Mouse (Mus musculus) lung, postnatal 36 days (tissue): Measurements from ENCODE around the gene Sgo2a.
"Not testable (repeated sequence)": the region's sequence is repeated elsewhere in the genome, so short reads cannot be mapped to it uniquely, and the experiment has no call there.

Experiments used
- DNase-seq: peaks from one replicate; pipeline ENCODE4 v3.0.0; 2022; ENCODE audit warnings: mixed read lengths

Sgo2a gene

DNA sequence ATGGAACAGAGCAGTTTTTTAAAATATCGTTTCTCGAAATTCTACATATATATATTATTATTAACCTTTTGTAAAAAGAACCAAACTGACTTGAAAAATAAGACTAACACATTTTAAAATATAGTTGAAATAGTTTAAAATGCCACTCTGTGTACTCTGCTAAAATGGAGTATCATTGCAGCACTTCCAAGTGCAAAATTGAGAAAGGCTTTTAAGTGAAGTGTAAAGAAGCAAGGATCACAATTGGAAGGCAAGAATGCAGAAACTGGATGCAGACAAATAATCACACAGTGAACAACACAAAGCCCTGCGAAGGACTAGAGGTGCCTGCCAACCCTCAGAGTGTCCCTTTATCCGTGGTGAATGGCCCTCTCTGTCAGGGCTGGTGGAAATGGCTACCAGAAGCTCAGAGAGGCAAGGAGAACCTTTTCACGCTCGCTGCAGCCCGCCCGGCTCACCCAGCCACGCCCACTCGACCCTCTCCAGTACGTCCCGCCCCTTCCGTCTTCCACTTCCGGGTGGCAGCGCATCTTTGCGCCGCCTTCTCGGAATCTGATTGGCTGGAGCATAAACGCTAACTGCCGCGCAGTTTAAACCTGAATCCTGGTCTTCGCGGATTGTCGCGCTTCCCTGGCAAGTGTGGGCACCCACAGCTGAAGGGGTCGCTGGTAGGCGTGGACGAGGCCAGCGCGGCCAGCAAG, at the start of gene Sgo2a:
Sgo2a (plus strand) TSS at position 540 of the 701 bp plus-strand sequence.
- DNase-seq, result peak; percentile 96

GRCm38 (mm10) chr1:57947552-57948347, 48.0 kb upstream of the Sgo2a start:
- DNase-seq, result no peak

- peak; percentile 17 for DNase-seq
Observed at GRCm38 (mm10) chr1:57949195-57949594, 46.6 kb upstream of the Sgo2a start.

DNA sequence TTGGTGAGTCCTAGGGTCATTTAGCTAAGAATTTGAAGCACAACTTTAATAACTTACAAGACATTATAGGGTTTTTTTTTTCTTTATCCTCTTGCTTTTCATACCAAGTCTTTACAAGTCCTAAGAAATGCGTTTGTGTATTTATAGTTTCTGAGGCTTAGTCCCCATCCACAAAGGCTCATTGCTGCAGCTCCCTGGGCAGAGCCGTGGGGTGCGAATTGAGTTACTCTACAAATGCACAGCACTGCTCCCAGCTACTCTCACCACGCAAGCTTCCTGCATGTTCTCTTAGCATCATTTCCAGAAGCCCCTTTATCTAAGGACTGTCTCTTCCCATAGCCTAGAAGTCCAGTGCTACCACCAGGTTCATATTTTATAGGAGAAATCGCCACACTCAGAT, 46.1 kb upstream of the Sgo2a start:
- DNase-seq, result no peak

DNA sequence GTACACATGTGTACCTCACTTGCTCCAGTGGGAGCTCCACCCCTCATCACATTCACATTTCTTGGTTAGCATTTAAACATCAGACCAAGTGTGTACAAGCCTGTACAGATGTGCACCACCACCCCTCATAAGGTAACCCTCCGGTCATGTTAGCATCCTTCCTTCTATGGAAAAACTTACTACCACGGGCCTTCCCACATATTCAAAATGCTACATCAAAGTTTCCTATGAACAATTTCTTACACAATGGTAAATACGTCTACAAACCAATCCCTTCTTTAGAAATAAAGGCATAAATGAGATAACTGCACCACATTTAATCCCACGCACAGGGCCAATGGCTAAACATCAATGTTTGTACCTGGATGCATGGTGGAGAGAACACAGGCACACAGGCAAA, 43.3 kb upstream of the Sgo2a start:
- DNase-seq, result no peak

DNA sequence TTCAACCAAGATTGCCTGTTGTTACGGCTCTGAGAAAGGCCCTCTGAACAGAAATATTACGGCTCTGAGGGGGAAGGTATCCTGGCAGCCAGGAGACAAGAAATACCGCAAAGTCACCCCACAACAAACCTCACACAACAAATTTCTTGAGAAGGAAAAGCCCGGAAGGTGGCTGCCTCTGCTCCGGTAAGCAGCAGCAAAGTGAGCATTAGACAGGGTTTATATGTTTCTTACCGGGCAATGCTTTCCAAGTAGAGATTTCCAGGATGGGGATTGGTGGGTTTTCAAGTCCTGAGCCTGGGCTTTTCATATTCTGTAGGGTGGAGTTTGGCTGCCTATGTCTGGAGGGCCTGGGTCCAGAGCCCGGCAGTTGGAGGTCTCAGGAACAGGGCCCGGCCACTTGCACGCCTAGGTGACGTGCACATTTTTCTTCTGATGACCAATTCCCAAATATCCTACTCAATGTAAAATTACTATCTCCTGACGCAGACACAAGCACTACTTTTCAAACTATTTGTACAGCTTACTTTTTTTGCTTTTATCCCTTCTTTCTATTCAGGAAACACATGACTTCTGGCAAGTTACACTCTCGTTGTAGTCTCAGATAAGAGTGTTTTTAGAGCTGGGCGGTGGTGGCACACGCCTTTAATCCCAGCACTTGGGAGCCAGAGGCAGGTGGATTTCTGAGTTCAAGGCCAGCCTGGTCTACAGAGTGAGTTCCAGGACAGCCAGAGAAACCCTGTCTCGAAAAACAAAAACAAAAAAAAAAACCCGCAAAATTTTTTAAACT, 42.0 kb upstream of the Sgo2a start:
- DNase-seq, result no peak

DNA sequence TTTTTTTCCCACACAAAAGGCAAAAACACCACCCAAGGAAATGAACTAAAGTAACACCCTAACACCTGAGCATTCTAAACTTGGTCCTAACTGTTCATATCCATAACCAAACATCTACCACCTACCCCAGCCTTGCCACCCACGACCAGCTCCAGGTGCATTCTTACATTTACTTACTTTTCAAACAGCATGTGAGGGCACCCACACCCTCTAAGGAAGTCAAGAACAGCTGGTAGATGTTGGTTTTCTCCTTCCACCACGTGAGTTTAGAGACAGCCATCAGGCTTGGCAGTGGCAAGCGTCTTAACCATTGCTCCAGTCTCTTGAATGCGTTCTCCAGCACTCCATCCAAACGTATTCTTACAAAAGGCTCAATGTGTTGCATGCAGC, 41.4 kb upstream of the Sgo2a start:
- no peak for DNase-seq

DNA sequence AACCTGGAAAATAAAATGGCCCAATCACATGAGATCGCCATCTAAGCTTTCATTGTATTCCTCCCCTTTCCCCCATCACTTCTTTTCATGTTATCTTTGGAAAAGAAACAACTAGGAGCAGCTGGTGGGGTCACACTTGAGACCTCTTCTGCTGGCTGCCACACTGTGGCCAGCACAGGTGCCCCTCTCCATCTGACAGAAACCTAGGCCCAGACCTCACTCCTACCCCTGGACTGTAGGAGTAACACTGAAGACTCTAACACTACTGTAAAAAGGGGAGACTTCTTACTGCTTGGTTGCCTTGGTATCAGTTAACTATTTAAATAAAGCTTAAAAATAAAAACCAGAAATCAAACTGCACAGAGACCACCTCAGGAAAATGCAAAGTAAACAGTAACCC, 40.0 kb upstream of the Sgo2a start:
- DNase-seq, result no peak

GRCm38 (mm10) chr1:57969327-57970271, 26.2 kb upstream of the Sgo2a start:
- DNase-seq, result peak; percentile 97

GRCm38 (mm10) chr1:57971588-57971987, 24.2 kb upstream of the Sgo2a start:
- DNase-seq, result no peak

DNA sequence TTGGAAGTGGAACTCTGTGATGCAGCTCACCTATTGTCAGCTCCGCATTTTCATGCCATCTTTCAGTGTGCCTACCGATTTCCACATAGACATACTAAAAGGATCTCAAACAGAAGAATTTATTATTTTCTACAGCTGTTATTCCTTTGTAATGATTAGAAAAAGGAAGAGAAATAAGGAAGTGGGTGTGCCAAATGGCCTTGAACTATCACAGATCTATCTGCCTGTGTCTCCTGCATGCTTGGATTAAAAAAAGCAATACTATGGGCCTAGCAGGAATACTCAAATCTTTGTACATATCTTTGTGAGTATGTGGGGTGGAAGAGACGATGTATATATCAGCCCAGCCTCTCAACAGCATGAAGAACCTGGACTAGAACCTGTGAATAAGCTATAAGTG, 18.9 kb upstream of the Sgo2a start:
- no peak for DNase-seq

GRCm38 (mm10) chr1:57989052-57989600, 6.6 kb upstream of the Sgo2a start:
- no peak for DNase-seq

- DNase-seq, result no peak
Observed at GRCm38 (mm10) chr1:57991277-57991676, 4.5 kb upstream of the Sgo2a start.

- DNase-seq, result peak; percentile 4
Observed at GRCm38 (mm10) chr1:57996133-57996615, 403 bp downstream of the Sgo2a start.

- peak; percentile 34 for DNase-seq
Observed at GRCm38 (mm10) chr1:57998146-57998545, 2.4 kb downstream of the Sgo2a start.

GRCm38 (mm10) chr1:58006388-58006787, 10.6 kb downstream of the Sgo2a start:
- DNase-seq, result not testable (repeated sequence)

DNA sequence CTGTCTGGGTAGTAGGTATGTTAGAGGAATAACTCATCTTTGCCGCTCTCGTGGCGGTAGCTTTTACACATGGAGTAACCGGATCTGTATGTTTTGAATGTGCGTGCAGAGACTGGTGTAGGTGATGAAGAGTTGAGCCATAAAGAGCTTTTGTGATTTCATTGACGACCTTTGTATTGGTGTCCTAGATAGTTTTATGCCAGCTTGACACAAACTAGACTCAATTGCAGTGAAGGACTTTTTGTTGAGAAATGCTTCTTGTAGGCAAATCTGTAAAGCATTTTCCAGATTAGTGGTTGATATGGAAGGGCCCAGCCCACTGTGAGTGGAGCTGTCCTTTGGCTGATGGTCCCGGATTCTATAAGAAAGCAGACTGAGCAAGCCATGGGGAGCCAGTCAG, 23.1 kb downstream of the Sgo2a start, which contains the start of gene Kctd18:
Kctd18 (minus strand) TSS at position 101 of the 400 bp plus-strand sequence.
- no peak for DNase-seq

DNA sequence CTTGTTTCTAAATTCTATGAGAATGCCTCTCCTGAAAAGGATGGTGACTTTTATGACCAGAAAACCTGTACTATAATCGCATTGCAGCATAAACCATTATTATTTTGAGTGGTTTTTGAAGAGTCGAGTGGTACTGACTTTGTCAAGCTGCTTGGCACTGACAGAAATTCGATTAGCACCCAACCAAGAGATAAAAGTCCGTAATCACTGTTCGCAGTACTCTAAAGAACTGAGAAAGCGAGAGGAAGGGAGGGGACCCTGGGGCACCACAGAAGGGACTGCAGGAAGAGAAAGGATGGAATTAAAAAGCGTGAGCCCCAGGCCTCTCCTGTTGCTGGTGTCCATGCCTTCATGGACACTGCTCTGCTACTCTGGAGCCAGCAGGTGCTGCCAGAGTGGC, 31.9 kb downstream of the Sgo2a start:
- DNase-seq, result no peak

DNA sequence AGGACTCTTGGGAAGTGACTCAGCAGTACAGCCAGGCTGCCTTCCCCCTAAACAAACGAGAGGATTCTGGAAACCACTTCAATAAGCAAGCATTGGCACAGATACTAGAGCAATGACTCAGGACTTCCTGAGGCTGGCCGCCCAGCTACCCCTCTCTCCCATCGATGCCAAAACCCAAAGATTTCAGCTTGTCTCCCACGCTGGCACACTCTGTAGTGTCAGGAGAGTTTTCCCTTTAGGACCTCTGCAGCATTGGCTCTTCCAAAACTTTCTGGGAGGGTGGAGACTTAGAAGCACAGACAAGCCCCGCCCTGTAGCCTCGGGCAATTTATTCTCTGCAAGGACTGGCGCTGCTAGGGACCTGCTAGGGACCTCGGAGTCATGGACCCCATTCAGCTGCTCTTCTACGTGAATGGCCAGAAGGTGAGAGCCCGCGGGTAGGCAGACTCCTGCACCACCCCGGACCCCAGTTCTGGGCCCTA, 33.9 kb downstream of the Sgo2a start, which contains the start of gene Aox1:
Aox1 (plus strand) TSS at position 296 of the 482 bp plus-strand sequence.
- peak; percentile 81 for DNase-seq

GRCm38 (mm10) chr1:58030156-58030871, 34.5 kb downstream of the Sgo2a start:
- DNase-seq, result peak; percentile 78
